Mouse (Mus musculus) limb, embryonic 12.5 days (tissue): ENCODE measurements around the gene Fat1. TPM values are rescaled to one million over a fixed set of nuclear protein-coding genes. Genes with fewer than 3 reads are reported as not detected.

Experiments used
- ATAC-seq: fragments of 200-750 bp; cut with Nextera tagmentation; 2 replicates; pipeline ENCODE4 v1.8.0; 2017; ENCODE audit warnings: low read depth, moderate TSS enrichment; ENCODE audit not compliant: insufficient number of reproducible peaks, insufficient read depth, low FRiP score, low TSS enrichment
- H3K27ac ChIP-seq: fragments of 300-500 bp; sonication (generic); 2 replicates; pipeline ENCODE4 v1.5.1; 2016; ENCODE audit warnings: mild to moderate bottlenecking, moderate library complexity
- H3K27me3 ChIP-seq: fragments of 300-500 bp; sonication (generic); 2 replicates; pipeline ENCODE4 v1.6.1; 2016; ENCODE audit warnings: mild to moderate bottlenecking, moderate library complexity
- H3K36me3 ChIP-seq: fragments of 300-500 bp; sonication (generic); 2 replicates; pipeline ENCODE4 v1.6.1; 2016; ENCODE audit warnings: mild to moderate bottlenecking, moderate library complexity
- H3K4me1 ChIP-seq: fragments of 300-500 bp; sonication (generic); replicated peaks from 2 replicates; pipeline ENCODE4 v1.6.1; 2016
- H3K4me2 ChIP-seq: fragments of 300-500 bp; sonication (generic); 2 replicates; pipeline ENCODE4 v1.6.1; 2016; ENCODE audit warnings: mild to moderate bottlenecking, moderate library complexity
- H3K4me3 ChIP-seq: fragments of 300-500 bp; sonication (generic); replicated peaks from 2 replicates; pipeline ENCODE4 v1.5.1; 2016; ENCODE audit warnings: mild to moderate bottlenecking
- H3K9ac ChIP-seq: fragments of 300-500 bp; sonication (generic); replicated peaks from 2 replicates; pipeline ENCODE4 v1.6.1; 2016; ENCODE audit warnings: mild to moderate bottlenecking, moderate library complexity
- H3K9me3 ChIP-seq: fragments of 300-500 bp; sonication (generic); 2 replicates; pipeline ENCODE4 v1.6.1; 2016; ENCODE audit warnings: mild to moderate bottlenecking, moderate library complexity
- WGBS: fragments of 180-500 bp; shearing (Covaris S2); methylation state at CpG from one replicate; pipeline ENCODE4 v1.1.7; 2016; 5-methylcytosine and 5-hydroxymethylcytosine counted together
- polyA plus RNA-seq: library from polyadenylated mRNA; unstranded; fragments of >200 nt; fragmentation: Nextera tagmentation; extraction: Ambion mirVana; gene quantifications from 2 replicates; pipeline ENCODE4 v1.2.1, GENCODE M21; 2016

Gene Fat1
- polyA plus RNA-seq, 1 experiment from 2014 or later: 23.7 TPM

GRCm38 (mm10) chr8:44991700-44992487, 56.6 kb downstream of the Fat1 start:
- H3K4me3 ChIP-seq: no peak overlapping the region
- WGBS: 40% methylated on average over 21 of the region's 21 CpGs
- peaks cover 31% of the 10 kb centered on the region for H3K36me3 ChIP-seq
- H3K9me3 ChIP-seq: no peaks in the 10 kb centered on the region
- no peak for ATAC-seq
- no peaks in the 10 kb centered on the region for H3K27me3 ChIP-seq
- peaks cover 35% of the 10 kb centered on the region for H3K4me1 ChIP-seq
- H3K9ac ChIP-seq: no peak overlapping the region
- no peak overlapping the region for H3K27ac ChIP-seq
- H3K4me2 ChIP-seq: no peak overlapping the region

GRCm38 (mm10) chr8:44992664-44993063, 57.4 kb downstream of the Fat1 start:
- Histone ChIP-seq H3K4me2 (no peak overlapping the region), H3K27ac (no peak overlapping the region), H3K27me3 (no peaks in the 10 kb centered on the region), H3K9me3 (no peaks in the 10 kb centered on the region), H3K4me1 (peaks cover 42% of the 10 kb centered on the region), H3K36me3 (peaks cover 31% of the 10 kb centered on the region), H3K9ac (no peak overlapping the region), H3K4me3 (no peak overlapping the region)
- no peak for ATAC-seq
- WGBS: 45% methylated on average over 6 of the region's 6 CpGs

GRCm38 (mm10) chr8:44993376-44993775, 58.1 kb downstream of the Fat1 start:
- Histone ChIP-seq H3K36me3 (peaks cover 30% of the 10 kb centered on the region), H3K9me3 (no peaks in the 10 kb centered on the region), H3K4me1 (peaks cover 50% of the 10 kb centered on the region), H3K4me2 (no peak overlapping the region), H3K9ac (no peak overlapping the region), H3K4me3 (no peak overlapping the region), H3K27me3 (no peaks in the 10 kb centered on the region), H3K27ac (no peak overlapping the region)
- WGBS: 62% methylated on average over 4 of the region's 4 CpGs
- ATAC-seq: no peak

GRCm38 (mm10) chr8:44996493-44996892, 61.2 kb downstream of the Fat1 start:
- Histone ChIP-seq H3K4me2 (no peak overlapping the region), H3K36me3 (peaks cover 7% of the 10 kb centered on the region), H3K27me3 (0 out of 2 replicates have a peak, but pooled peaks cover 4% of the 10 kb centered on the region), H3K4me1 (peaks cover 65% of the 10 kb centered on the region), H3K9ac (no peak overlapping the region), H3K27ac (no peak overlapping the region), H3K9me3 (no peaks in the 10 kb centered on the region), H3K4me3 (no peak overlapping the region)
- WGBS: 12% methylated on average over 3 of the region's 3 CpGs
- peak; percentile 35; the same call in 1 of the 2 replicates for ATAC-seq

GRCm38 (mm10) chr8:44997321-44997720, 62.1 kb downstream of the Fat1 start:
- no peak for ATAC-seq
- Histone ChIP-seq H3K9me3 (no peaks in the 10 kb centered on the region), H3K36me3 (no peaks in the 10 kb centered on the region), H3K27ac (no peak overlapping the region), H3K27me3 (0 out of 2 replicates have a peak, but pooled peaks cover 4% of the 10 kb centered on the region), H3K9ac (no peak overlapping the region), H3K4me2 (no peak overlapping the region), H3K4me3 (no peak overlapping the region), H3K4me1 (peaks cover 61% of the 10 kb centered on the region)
- 51% methylated on average over 3 of the region's 3 CpGs for WGBS

- H3K4me1 ChIP-seq: peaks cover 58% of the 10 kb centered on the region
- WGBS: 19% methylated on average over 6 of the region's 6 CpGs
- H3K4me2 ChIP-seq: no peak overlapping the region; the same call in 1 of the 2 replicates
- H3K9me3 ChIP-seq: no peaks in the 10 kb centered on the region
- H3K27ac ChIP-seq: 0 out of 2 replicates have a peak overlapping the region, but pooled peaks have one; percentile 64
- H3K4me3 ChIP-seq: no peak overlapping the region
- 0 out of 2 replicates have a peak, but pooled peaks cover 4% of the 10 kb centered on the region for H3K27me3 ChIP-seq
- no peak for ATAC-seq
- no peak overlapping the region for H3K9ac ChIP-seq
- H3K36me3 ChIP-seq: no peaks in the 10 kb centered on the region
Observed at GRCm38 (mm10) chr8:44997829-44998228, 62.6 kb downstream of the Fat1 start.

GRCm38 (mm10) chr8:44998275-44998674, 63.0 kb downstream of the Fat1 start:
- H3K9me3 ChIP-seq: no peaks in the 10 kb centered on the region
- H3K36me3 ChIP-seq: no peaks in the 10 kb centered on the region
- H3K4me3 ChIP-seq: no peak overlapping the region
- ATAC-seq: no peak
- no peak overlapping the region for H3K9ac ChIP-seq
- H3K27ac ChIP-seq: peak overlapping the region; percentile 64; the same call in 1 of the 2 replicates
- H3K4me2 ChIP-seq: peak overlapping the region; percentile 34
- 40% methylated on average over 9 of the region's 9 CpGs for WGBS
- H3K4me1 ChIP-seq: peaks cover 60% of the 10 kb centered on the region
- 0 out of 2 replicates have a peak, but pooled peaks cover 4% of the 10 kb centered on the region for H3K27me3 ChIP-seq

GRCm38 (mm10) chr8:44998681-44999277, 63.5 kb downstream of the Fat1 start:
- Histone ChIP-seq H3K4me3 (no peak overlapping the region), H3K9ac (no peak overlapping the region), H3K4me2 (peak overlapping the region; percentile 34), H3K27me3 (0 out of 2 replicates have a peak, but pooled peaks cover 4% of the 10 kb centered on the region), H3K4me1 (peaks cover 62% of the 10 kb centered on the region), H3K36me3 (no peaks in the 10 kb centered on the region), H3K9me3 (no peaks in the 10 kb centered on the region), H3K27ac (peak overlapping the region; percentile 64; the same call in 1 of the 2 replicates)
- ATAC-seq: peak; percentile 39; the same call in 1 of the 2 replicates
- 47% methylated on average over 11 of the region's 11 CpGs for WGBS

GRCm38 (mm10) chr8:45001577-45002197, 66.4 kb downstream of the Fat1 start:
- H3K4me3 ChIP-seq: no peak overlapping the region
- peak overlapping the region; percentile 45; the same call in 1 of the 2 replicates for H3K27ac ChIP-seq
- H3K9ac ChIP-seq: no peak overlapping the region
- H3K27me3 ChIP-seq: 0 out of 2 replicates have a peak, but pooled peaks cover 4% of the 10 kb centered on the region
- WGBS: 25% methylated on average over 8 of the region's 8 CpGs
- peak; percentile 58; the same call in 1 of the 2 replicates for ATAC-seq
- 0 out of 2 replicates have a peak overlapping the region, but pooled peaks have one; percentile 6 for H3K4me2 ChIP-seq
- H3K9me3 ChIP-seq: no peaks in the 10 kb centered on the region
- no peaks in the 10 kb centered on the region for H3K36me3 ChIP-seq
- peaks cover 51% of the 10 kb centered on the region for H3K4me1 ChIP-seq

- Histone ChIP-seq H3K27ac (no peak overlapping the region), H3K4me1 (peaks cover 41% of the 10 kb centered on the region), H3K27me3 (0 out of 2 replicates have a peak, but pooled peaks cover 4% of the 10 kb centered on the region), H3K9ac (no peak overlapping the region), H3K36me3 (no peaks in the 10 kb centered on the region), H3K4me2 (no peak overlapping the region), H3K9me3 (no peaks in the 10 kb centered on the region), H3K4me3 (no peak overlapping the region)
- 74% methylated on average over 4 of the region's 4 CpGs for WGBS
- no peak for ATAC-seq
Observed at GRCm38 (mm10) chr8:45002686-45003085, 67.4 kb downstream of the Fat1 start.

- peaks cover 27% of the 10 kb centered on the region for H3K4me1 ChIP-seq
- H3K27me3 ChIP-seq: no peaks in the 10 kb centered on the region
- no peak overlapping the region for H3K4me3 ChIP-seq
- H3K9ac ChIP-seq: no peak overlapping the region
- peaks cover 10% of the 10 kb centered on the region; the same call in 1 of the 2 replicates for H3K36me3 ChIP-seq
- H3K27ac ChIP-seq: no peak overlapping the region
- no peak overlapping the region for H3K4me2 ChIP-seq
- no peaks in the 10 kb centered on the region for H3K9me3 ChIP-seq
- no peak for ATAC-seq
- 68% methylated on average over 3 of the region's 3 CpGs for WGBS
Observed at GRCm38 (mm10) chr8:45004021-45004420, 68.8 kb downstream of the Fat1 start.
